Mouse (Mus musculus): ENCODE results near the gene Zfp689.
"Not testable (repeated sequence)": the region's sequence is repeated elsewhere in the genome, so short reads cannot be mapped to it uniquely, and the experiment has no call there.

Gene Zfp689

DNA sequence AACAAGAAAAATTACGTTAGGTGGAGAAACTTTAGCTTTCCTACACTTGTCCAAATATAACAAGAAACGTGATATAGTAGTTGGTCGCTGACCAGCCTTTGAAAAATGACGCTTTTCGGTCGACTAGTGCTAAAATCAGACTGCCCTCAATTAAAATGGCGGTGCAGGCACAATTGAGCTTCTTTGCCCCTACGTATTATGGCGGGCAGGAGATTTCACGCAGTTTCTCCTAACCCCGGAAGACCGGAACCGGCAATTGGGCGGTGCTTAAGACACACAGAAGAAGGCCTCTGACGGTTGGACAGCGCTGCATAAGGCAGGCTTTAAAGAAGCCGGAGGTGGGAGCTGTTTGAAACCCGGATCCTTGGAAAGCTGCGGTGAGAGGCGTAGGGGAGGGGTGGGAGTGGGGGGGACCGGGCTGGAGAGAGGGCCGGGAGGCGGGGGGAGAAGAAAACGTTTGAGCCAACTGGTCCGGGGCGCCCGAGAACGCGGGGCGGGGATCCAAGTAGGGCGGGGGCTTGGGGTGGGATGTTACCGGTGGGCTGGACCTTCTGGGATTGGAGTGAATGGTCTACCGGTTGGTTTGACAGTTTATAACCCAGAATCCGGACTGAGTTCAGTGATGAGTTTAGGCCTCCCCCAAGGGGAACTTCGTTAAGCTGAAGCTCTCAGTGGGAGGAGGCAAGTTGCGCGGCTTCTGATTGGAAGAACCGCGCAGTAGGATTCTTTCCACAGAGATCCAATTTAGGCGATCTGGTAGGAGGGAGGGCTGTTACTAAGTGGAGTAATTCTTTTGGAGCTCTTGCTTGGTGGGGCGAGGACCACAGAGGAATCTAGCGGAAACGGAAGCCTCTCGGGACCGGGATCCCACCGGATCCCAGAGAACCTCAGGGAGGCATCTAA lies 22.0 kb upstream of the Zfp689 start:
- DNase-seq (ENCODE audit: extremely low spot score), result peak; percentile 92

DNA sequence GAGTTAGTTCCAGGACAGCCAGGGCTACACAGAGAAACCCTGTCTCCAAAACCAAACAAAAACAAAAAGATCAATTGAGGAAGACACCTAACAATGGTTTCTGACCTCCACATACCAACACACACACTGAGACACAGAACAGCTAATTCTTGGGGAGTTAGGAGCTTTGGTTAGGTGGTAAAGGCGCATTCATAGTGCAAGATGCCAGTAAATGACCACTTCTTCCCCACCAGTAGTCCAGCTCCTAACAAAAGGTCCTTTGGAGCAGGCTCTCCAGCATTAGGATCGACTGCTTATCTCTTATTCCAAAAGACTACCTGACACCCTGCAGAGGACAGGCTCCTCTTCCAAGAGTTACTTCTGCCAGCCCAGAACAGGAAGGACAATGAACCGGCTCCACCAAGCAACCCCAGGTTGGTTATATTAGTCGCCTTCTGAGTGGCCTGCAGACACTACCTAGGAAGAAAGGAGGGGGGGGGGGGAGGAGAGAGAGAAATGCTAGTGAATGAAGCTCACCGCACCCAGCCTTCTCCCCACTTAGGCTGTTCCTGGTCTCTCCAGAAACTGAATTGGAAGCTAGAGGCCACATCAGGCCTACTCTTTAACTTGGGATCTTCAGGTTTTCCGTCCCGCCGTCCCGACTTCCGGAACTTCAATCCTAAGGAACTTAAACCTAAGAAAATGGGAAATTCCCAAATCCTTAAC lies 21.2 kb upstream of the Zfp689 start:
- DNase-seq (ENCODE audit: extremely low spot score), result peak; percentile 58

DNA sequence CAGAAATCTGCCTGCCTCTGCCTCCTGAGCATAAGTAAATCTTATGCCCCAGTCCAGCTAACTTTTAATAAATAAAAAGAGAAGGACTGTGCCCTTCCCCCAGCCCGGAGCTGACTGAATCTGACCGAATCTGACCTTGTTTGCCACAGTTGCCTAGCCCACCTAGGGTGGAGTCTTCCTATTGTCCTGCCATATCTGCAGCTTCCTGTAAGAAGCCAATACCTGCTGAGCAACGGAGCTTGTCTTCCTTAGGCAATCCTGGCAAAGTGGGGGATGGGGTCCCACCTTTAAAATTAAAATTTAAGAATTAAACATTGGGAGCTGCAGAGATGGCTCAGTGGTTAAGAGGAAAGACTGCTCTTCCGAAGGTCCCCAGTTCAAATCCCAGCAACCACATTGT lies 17.6 kb upstream of the Zfp689 start:
- DNase-seq (ENCODE audit: extremely low spot score), result no peak

DNA sequence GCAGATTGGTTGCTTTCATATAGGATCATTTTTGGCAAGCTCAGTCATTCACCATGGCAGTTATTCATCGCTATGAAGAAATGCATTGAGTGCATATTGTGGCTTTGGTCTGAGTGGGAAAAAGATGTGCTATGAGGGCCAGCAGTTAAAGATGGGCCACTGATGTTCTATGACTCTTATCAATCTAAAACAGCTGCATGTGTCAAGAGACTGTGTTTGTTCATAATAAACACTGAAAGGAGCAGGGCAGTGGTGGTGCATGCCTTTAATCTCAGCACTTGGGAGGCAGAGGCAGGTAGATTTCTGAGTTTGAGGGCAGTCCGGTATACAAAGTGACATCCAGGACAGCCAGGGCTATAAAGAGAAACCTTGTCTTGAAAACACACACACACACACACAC lies 16.7 kb upstream of the Zfp689 start:
- not testable (repeated sequence) for DNase-seq (ENCODE audit: extremely low spot score)

DNA sequence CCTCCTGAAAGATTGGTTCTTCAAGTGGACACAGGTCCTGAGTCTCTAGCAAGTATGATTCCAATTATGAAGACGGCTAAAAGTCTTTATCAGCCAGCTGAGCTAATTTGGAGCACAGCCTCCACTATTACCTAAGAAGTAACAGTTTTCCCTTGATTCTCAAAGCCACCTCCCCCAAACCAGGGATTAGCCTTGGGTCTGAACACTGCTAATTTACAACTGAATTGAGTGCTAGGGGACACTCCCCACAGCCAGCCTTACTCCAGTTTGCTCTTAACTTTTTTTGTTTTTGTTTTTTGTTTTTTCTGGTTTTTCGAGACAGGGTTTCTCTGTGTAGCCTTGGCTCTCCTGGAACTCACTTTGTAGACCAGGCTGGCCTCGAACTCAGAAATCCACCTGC lies 16.2 kb upstream of the Zfp689 start:
- DNase-seq (ENCODE audit: extremely low spot score), result no peak

DNA sequence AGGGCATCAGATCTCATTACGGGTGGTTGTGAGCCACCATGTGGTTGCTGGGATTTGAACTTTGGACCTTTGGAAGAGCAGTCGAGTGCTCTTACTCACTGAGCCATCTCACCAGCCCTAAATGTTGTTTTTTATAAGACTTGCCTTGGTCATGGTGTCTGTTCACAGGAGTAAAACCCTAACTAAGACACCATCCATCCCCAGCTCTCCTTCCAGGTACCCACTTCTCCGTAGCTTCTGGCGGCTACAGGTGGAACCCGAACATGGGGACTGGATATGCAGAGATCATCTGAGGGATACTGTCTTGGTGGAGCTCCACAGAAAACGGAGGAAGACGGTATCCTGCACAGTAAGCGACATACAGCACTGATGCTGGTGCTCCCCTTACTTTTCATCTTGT lies 10.4 kb upstream of the Zfp689 start, which contains the start of gene Prr14:
Prr14 (plus strand) TSS at position 301 of the 400 bp plus-strand sequence.
- DNase-seq (ENCODE audit: extremely low spot score), result not testable (repeated sequence)

DNA sequence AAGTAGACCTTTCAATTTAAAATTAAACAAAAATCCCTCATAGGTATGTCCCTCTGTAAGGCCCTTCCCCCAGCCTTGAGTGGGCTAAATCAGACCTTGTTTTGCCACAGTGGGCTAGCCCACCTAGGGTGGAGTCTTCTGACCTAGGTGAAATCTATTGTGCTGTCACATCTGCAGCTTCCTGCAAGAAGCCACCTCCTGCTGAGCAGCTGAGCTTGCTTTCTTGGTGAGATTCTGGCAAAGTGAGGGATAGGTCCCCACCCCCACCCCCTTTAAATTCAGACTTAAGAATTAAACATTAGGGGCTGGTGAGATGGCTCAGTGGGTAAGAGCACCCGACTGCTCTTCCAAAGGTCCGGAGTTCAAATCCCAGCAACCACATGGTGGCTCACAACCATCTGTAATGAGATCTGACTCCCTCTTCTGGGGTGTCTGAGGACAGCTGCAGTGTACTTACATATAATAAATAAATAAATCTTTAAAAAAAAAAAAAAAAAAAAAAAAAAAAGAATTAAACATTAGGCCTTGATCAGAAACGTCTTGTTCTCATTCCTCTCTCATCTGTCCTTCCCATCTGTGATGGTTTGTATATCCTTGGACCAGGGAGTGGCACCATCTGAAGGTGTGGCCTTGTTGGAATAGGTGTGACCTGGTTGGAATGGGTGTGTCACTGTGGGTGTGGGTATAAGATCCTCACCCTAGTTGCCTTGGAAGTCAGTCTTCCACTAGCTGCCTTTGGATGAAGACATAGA lies 9.6 kb upstream of the Zfp689 start:
- DNase-seq (ENCODE audit: extremely low spot score), result not testable (repeated sequence)

DNA sequence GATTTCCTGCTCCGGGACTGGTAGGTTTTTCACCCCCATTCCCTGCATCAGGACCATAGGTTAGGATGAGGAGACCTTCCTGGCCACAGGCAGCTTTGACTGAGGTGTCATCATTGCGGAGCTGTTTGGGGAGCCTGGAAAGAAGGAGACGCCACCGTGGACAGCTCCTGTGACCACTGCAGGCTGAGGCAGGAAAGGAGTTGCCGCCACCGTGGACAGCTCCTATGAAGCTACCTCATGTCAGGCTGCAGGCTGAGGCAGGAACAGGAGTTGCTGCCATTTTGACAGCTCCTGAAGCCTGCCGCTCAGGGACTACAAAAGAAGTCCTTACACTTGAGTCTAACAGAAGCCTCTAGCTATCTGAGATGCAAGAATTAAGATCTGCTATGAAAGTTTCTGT lies 5.9 kb upstream of the Zfp689 start:
- no peak for DNase-seq (ENCODE audit: extremely low spot score)

DNA sequence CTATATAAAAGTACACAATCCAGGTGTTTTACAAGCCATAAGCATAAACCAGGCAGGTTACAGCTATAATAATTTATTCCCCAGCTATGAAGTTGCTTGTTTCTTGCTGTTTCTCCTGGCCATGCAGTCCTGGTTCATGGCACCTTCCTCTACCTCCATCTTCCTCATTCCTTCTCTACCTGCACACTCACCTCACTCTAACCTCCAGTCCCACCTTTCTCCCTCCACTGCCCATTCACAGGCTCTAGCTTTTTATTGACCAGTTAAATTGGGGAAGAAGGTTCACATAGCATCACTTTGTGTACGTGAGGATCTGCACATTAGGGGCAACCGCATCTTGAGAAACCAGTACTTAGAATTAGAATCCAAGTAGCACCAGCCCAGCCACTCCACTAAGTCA lies 4.1 kb upstream of the Zfp689 start:
- DNase-seq (ENCODE audit: extremely low spot score), result no peak

DNA sequence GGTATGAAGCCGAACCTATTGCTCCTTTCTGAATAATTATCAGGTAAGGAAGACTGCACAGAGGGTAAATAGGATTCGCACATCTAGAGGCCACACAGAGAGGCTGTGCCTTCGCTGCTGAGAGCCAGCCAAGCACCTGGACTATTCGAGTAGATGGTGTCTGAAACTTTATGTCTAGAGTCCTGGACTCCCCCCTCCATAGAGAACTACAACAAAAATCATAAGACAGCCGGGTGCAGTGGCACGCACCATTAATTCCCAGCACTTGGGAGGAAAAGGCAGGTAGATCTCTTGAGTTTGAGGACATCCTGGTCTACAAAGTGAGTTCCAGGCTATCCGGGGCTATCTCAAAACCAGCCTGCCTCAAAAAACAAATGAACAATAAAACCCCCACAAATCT lies 1.0 kb upstream of the Zfp689 start:
- DNase-seq (ENCODE audit: extremely low spot score), result no peak

DNA sequence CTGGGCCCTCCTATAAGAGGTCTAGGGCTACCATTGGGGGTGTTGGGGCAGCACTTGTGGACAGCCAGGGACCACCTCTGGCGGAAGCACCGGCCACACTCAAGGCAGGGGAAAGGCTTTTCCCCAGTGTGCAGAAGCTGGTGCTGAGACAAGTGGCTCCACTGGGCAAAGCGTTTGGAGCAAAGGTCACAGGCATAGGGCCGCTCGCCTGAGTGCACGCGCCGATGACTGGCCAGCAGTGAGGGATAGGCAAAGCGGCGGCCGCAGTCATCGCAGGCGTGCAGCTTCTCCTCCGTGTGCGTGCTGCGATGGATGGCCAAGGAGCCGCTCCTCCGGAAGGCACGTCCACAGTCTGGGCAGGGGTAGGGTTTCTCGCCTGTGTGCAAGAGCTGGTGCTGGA lies 5.0 kb downstream of the Zfp689 start:
- no peak for DNase-seq (ENCODE audit: extremely low spot score)

DNA sequence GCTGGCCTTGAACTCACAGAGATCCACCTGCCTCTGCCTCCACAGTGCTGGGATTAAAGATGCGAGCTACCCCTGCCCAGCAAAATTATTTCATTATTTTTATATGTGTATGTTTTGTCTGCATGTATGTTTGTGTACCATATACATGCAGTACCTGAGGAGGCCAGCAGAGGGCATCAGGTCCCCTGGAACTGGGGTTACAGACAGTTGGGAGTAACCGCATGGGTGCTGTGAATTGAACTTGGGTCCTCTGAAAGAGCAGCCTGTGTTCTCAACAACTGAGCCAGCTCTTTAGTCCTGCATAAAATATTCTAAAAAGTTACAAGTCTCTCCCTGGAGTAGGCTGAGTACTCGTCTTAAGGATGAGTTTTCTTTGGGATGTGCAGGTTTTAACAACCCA lies 11.2 kb downstream of the Zfp689 start:
- DNase-seq (ENCODE audit: extremely low spot score), result no peak

DNA sequence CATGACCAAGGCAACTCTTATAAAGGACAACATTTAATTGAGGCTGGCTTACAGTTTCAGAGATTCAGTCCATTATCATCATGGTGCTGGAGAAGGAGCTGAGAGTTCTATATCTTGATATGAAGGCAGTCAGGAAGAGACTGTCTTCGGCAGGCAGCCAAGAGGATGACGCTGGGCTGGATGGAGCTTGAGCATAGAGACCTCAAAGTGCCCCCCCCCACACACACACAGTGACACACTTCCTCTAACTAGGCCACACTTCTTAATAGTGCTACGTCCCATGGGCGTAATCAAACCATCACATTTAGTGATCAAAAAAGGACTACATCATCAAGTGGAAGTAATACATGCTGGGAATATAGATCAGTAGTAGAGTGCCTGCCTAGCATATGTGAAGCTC lies 13.8 kb downstream of the Zfp689 start:
- DNase-seq (ENCODE audit: extremely low spot score), result no peak

DNA sequence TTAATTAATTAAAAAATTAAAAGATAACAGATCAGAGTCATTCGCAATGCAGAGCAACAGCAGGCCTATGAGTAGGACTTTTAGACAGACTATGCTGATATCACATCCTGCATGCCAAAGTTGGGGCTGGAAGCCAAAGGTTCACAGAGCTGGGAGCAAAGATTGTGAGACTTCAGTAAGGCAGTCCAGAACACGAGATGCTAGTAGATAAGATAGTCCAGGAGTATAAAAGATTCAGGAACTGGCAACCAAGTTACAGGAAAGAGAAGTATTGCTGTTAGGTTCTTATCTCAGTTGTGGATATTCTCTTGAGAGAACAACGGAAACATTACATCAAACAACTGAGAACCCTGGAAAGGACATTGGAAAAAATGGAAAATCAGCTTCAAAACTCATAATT lies 22.6 kb downstream of the Zfp689 start:
- no peak for DNase-seq (ENCODE audit: extremely low spot score)

DNA sequence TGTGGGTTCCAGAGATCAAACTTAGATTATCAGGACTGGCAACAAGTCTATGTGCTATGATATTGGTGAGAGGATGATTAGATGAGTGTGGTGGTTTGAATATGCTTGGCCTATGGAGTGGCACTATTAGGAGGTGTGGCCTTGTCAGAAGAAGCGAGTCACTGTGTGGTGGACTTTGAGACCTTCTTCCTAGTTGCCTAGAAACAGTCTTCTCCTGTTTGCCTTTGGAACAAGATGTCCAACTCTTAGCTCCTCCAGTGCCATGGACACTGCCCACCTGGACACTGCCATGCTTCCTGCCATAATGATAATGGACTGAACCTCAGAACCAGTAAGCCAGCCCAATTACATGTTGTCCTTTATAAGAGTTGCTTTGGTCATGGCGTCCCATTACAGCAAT lies 23.0 kb downstream of the Zfp689 start:
- no peak for DNase-seq (ENCODE audit: extremely low spot score)

DNA sequence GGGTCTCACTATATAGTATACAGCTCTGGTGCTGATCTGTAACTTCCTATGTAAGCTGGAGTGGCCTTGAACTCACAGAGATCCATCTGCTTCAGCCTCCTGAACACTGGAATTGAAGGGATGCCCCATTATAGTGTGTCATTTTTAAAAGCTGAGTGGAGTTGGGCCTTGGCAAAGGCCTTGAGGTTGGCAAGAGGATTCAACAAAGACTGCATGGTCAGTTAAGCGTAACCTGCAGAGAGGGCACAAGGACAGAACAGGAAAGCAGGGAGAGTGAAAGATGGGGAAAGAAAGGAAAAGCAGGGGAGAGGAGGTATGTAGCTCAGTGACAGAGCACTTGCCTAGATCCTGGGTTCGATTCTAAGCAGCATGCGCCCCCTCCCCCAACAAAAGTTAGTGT lies 23.7 kb downstream of the Zfp689 start:
- DNase-seq (ENCODE audit: extremely low spot score), result no peak

DNA sequence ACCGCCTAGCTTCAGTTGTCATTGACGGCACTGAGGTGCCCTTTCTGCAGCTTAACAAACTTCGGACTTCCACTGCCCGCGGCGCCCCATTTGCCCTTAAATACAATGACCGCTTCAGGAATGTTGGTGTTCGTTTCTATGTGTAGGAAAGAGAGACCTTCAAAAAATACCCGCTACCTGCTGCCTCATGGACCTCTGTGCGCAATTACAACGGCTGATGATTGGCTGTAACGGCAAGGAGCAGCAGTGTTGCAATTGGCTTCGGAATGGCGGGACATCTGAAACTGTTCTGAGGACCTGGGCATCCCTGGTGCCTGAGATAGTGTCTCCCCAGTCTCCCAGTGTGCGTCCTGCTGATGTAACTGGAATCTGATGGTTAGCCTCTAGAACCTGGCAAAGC lies 26.7 kb downstream of the Zfp689 start:
- no peak for DNase-seq (ENCODE audit: extremely low spot score)

DNA sequence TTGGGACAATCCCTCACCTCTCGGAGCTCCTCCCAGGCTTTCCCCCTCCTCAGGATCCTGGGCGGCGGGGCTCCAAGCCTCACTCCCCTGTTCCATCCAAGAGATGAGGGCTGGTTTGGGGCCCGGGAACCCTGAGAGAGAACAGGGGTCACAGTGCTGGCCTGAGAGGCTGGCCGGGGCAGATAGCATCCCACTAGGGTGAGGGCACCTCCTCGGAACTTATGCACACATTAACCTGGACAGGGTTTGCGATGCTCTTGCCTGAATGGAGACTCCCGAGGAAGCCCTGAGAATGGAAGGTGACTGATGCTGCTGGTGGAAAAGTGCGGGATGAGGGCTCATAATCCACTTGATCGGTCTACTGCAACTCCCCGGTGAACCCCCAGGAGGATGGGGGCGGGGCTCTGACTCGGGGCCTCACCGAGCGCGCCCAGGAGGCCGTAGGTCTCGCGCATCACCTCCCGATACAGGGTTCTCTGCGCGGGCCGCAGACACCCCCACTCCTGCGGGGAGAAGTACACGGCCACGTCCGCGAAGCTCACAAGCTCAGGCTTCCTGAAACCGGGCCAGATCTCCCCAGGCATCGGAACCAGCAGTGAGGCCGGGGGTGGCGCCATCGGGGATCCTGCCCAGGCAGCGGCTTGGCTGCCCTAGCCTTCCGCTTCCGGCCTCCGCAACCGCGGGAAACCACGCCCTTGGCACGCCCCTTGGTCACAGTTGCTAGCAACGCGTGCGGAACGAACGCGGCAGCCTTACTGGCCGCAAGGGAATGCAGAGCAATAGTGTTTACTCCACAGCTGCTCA lies 27.4 kb downstream of the Zfp689 start, which contains the start of gene Zfp688:
Zfp688 (minus strand) TSS at position 681 of the 804 bp plus-strand sequence.
- peak; percentile 93 for DNase-seq (ENCODE audit: extremely low spot score)

DNA sequence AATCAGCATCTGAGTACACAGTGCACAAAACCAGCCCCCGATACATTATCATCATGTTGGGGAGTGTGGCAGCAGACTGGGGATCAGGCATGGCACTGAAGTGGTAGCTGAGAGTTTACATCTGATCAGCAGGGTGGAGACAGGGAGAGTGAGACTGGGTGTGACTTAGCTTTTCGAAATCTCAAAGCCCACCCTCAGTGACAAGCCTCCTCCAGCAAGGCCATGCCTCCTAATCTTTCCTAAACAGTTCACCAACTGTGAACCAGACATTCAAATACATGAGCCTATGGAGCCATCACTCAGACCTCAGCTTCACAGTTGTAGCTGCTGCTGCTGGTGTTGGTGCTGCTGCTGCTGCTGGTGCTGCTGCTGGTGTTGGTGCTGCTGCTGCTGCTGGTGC lies 37.5 kb downstream of the Zfp689 start:
- DNase-seq (ENCODE audit: extremely low spot score), result no peak

DNA sequence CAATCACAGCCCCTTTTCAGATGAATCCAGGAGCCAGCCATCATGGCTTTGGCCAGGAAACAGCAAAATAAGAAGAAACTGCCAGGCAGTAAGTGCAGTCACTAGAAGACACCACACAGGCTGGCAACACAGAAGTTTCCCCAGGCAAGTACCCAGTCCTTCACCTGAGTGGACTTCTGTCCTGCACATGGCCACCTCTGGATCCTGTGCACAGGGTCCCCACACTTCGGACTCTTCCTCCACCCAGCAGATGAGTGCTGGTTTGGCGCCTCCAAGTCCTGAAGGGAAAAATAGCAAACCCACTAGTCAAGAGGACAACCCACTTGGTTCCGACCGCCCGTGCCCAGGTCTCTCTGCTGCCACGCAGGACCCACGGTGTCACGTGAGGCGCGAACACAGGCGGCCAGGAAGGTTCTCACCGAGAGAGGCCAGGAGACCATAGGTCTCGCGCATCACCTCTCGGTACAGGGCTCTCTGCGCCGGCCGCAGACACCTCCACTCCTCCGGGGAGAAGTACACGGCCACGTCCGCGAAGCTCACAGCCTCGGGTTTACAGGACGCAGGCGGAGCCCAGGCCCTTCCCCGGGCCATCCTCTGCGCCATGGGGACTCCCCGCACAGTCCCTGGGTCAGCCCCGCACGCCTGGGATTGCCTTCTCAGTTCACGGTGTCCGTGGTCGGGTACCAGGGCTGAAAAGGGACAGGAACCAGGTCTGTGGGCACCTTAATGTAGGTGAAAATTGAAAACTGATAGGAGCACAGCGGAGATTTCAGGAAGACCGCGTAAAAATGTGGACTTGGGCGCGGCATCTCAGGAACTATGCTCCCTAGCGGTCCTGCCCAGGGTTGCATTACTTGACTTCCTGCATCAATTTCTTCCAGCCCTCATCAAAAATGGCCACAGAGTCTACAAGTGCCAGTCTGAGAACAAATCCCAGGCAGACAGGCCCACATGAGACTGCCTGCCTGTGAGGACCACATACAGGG lies 42.7 kb downstream of the Zfp689 start, which contains the start of gene Zfp764:
Zfp764 (minus strand) TSS at position 821 of the 986 bp plus-strand sequence.
- DNase-seq (ENCODE audit: extremely low spot score), result peak; percentile 89

Data from embryo, embryonic 9.5 days (tissue).